ENCODE assay signal across 16 mouse cellular contexts in the genomic region with DNA sequence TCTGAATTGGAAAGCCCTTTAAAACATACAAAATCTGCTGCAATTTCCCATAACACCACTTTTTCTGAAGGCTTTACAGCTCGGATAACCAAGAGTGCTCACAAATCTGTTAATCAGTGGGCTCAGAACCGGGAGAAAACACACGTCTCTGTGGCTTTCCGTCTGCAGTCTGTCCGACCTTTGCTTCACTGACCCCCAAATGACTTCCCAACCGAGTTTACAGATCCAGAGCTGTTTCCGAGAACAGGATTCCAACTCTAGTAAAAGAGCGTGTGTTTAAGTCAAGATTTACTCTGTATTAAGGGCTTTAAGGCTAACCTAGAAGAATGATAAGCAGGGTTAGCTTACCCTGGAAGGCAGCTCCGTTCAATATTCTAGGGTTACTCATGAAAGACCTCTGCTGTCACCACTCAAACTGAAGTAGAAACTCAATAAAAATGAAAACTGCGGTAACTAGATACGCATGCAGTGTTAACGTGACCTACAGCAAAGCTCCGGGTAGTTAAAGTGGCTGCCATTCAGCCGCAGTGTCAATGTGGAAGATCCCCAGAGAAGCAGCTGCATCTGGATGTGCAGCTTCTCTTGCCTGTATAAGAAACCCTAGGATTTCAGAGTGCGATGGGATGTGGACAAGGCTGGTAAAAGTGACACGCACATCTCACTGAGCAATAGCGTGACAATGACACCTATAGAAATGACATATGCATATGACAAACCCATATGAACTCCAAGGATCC.
DNase-seq lines count a peak whose midpoint lies in the region; ATAC-seq and TF ChIP-seq lines count a peak whose summit lies in the region.
"Had no signal": no experiment of that assay in that cellular context is flagged by ENCODE, and none has a peak within 500 bp of the region (broad histone marks: within the 10 kb centered on the region; RNA-seq: fewer than 3 reads in every experiment).

No protein-coding gene starts in this region.

- no peak for TF ChIP-seq CTCF in liver, postnatal 0 days (IDR thresholded peaks at IDR 0.05; ENCODE audit: low read depth)

- intact Hi-C loops in heart, postnatal 10 days (cut with DNase I): no loop called here

- H3K4me3 ChIP-seq in embryonic facial prominence, embryonic 14.5 days (ENCODE audit: low read depth, low read length): no peak overlapping the region
- no peak overlapping the region for H3K4me3 ChIP-seq in kidney, embryonic 15.5 days (replicated peaks)
- no peak overlapping the region for H3K4me3 ChIP-seq in liver, postnatal 0 days (ENCODE audit: low read depth, low read length)
- H3K4me3 ChIP-seq: embryonic facial prominence, embryonic 15.5 days; forebrain, embryonic 12.5 days; heart, adult 2 months; neural tube, embryonic 12.5 days had no signal

- WGBS in embryonic facial prominence, embryonic 14.5 days: 43% methylated on average over 17 of the region's 17 CpGs
- WGBS in kidney, embryonic 15.5 days: 26% methylated on average over 17 of the region's 17 CpGs
- 65% methylated on average over 17 of the region's 17 CpGs for WGBS in liver, postnatal 0 days (ENCODE audit: insufficient replicate concordance)

- H3K9ac ChIP-seq in embryonic facial prominence, embryonic 14.5 days (ENCODE audit: low read depth, low read length): no peak overlapping the region
- H3K9ac ChIP-seq in kidney, embryonic 15.5 days: no peak overlapping the region
- peak overlapping the region; percentile 38; the same call in 1 of the 2 replicates for H3K9ac ChIP-seq in liver, postnatal 0 days (replicated peaks)
- H3K9ac ChIP-seq: embryonic facial prominence, embryonic 15.5 days; forebrain, embryonic 12.5 days; neural tube, embryonic 12.5 days had no signal

- no peak for ATAC-seq in embryonic facial prominence, embryonic 14.5 days (ENCODE audit: low read depth)
- peak; percentile 64 for ATAC-seq in kidney, embryonic 15.5 days (replicated peaks; ENCODE audit: low FRiP score)
- ATAC-seq in liver, postnatal 0 days: no peak
- ATAC-seq: hindbrain, embryonic 16.5 days had no signal

- no peak overlapping the region for H3K27ac ChIP-seq in embryonic facial prominence, embryonic 14.5 days (replicated peaks; ENCODE audit: low read depth, low read length)
- peak overlapping the region; percentile 37; the same call in 1 of the 2 replicates for H3K27ac ChIP-seq in kidney, embryonic 15.5 days
- H3K27ac ChIP-seq in liver, postnatal 0 days (ENCODE audit: low read depth): no peak overlapping the region
- H3K27ac ChIP-seq: embryonic facial prominence, embryonic 15.5 days; forebrain, embryonic 12.5 days; heart, adult 2 months; neural tube, embryonic 12.5 days had no signal

- no peak overlapping the region for H3K4me2 ChIP-seq in embryonic facial prominence, embryonic 14.5 days (ENCODE audit: low read depth, low read length)
- H3K4me2 ChIP-seq in kidney, embryonic 15.5 days: peak overlapping the region; percentile 35
- peak overlapping the region; percentile 58 for H3K4me2 ChIP-seq in liver, postnatal 0 days (ENCODE audit: low read depth, low read length)
- H3K4me2 ChIP-seq: embryonic facial prominence, embryonic 15.5 days; forebrain, embryonic 12.5 days; neural tube, embryonic 12.5 days had no signal

- no peak for TF ChIP-seq EP300 in liver, postnatal 0 days (IDR thresholded peaks at IDR 0.05; ENCODE audit: low read depth)

- H3K36me3 ChIP-seq in embryonic facial prominence, embryonic 14.5 days (ENCODE audit: control insufficient read depth, insufficient read depth, low read length): no peaks in the 10 kb centered on the region
- no peaks in the 10 kb centered on the region for H3K36me3 ChIP-seq in kidney, embryonic 15.5 days
- H3K36me3 ChIP-seq in liver, postnatal 0 days (replicated peaks; ENCODE audit: insufficient read depth, low read length): no peaks in the 10 kb centered on the region
- H3K36me3 ChIP-seq: embryonic facial prominence, embryonic 15.5 days; forebrain, embryonic 12.5 days; neural tube, embryonic 12.5 days had no signal

- no peaks in the 10 kb centered on the region; the same call in 1 of the 2 replicates for H3K27me3 ChIP-seq in embryonic facial prominence, embryonic 14.5 days (replicated peaks; ENCODE audit: control insufficient read depth, insufficient read depth, low read length)
- H3K27me3 ChIP-seq in kidney, embryonic 15.5 days: no peaks in the 10 kb centered on the region
- no peaks in the 10 kb centered on the region for H3K27me3 ChIP-seq in liver, postnatal 0 days (ENCODE audit: insufficient read depth, low read length)
- H3K27me3 ChIP-seq: embryonic facial prominence, embryonic 15.5 days; forebrain, embryonic 12.5 days; neural tube, embryonic 12.5 days had no signal

- DNase-seq in kidney, adult 9 months: peak; percentile 26
- no peak for DNase-seq in kidney, adult 18-20 months
- DNase-seq in embryonic facial prominence, embryonic 14.5 days (ENCODE audit: low spot score): peak; percentile 29
- no peak for DNase-seq in liver, postnatal 0 days
- no peak for DNase-seq in heart, postnatal 10 days
- no peak for DNase-seq in heart, adult 8-10 months (ENCODE audit: low spot score)
- no peak for DNase-seq in adrenal gland, postnatal 14 days
- DNase-seq: adrenal gland, adult 2 months; cerebellum, adult 9-10 months; heart, adult 2 months; heart, postnatal 14 days had no signal

- no peaks in the 10 kb centered on the region for H3K9me3 ChIP-seq in embryonic facial prominence, embryonic 14.5 days (ENCODE audit: control insufficient read depth, low read length)
- no peaks in the 10 kb centered on the region for H3K9me3 ChIP-seq in kidney, embryonic 15.5 days (replicated peaks)
- H3K9me3 ChIP-seq in liver, postnatal 0 days (ENCODE audit: low read length): no peaks in the 10 kb centered on the region
- H3K9me3 ChIP-seq: embryonic facial prominence, embryonic 15.5 days; forebrain, embryonic 12.5 days; neural tube, embryonic 12.5 days had no signal

- H3K4me1 ChIP-seq in embryonic facial prominence, embryonic 14.5 days (ENCODE audit: control insufficient read depth, insufficient read depth, low read length): no peaks in the 10 kb centered on the region
- peaks cover 11% of the 10 kb centered on the region for H3K4me1 ChIP-seq in kidney, embryonic 15.5 days
- H3K4me1 ChIP-seq in liver, postnatal 0 days (ENCODE audit: insufficient read depth): no peaks in the 10 kb centered on the region
- H3K4me1 ChIP-seq: embryonic facial prominence, embryonic 15.5 days; forebrain, embryonic 12.5 days; neural tube, embryonic 12.5 days had no signal

Comparison
In these comparisons a context has a peak if more than half of its experiments do, and no peak if none do; other contexts are left out.
1. DNase-seq: peak in kidney, adult 9 months (single experiment) and embryonic facial prominence, embryonic 14.5 days (single experiment); none in kidney, adult 18-20 months (single experiment), liver, postnatal 0 days (single experiment), heart, postnatal 10 days (0 of 2), heart, adult 8-10 months (single experiment) and adrenal gland, postnatal 14 days (single experiment).